Mouse (Mus musculus) intestine, embryonic 15.5 days (tissue): ENCODE results near the gene Grhl3. TPM values are rescaled to one million over a fixed set of nuclear protein-coding genes. Genes with fewer than 3 reads are reported as not detected.

Experiments used
- ATAC-seq: fragments of 200-750 bp; cut with Nextera tagmentation; 2 replicates; pipeline ENCODE4 v1.8.0; 2017; ENCODE audit warnings: moderate TSS enrichment, moderate library complexity
- H3K27ac ChIP-seq: fragments of 300-500 bp; sonication (generic); 2 replicates; pipeline ENCODE4 v1.5.1; 2015; ENCODE audit warnings: mild to moderate bottlenecking, inconsistent platforms
- H3K27me3 ChIP-seq: fragments of 300-500 bp; sonication (generic); replicated peaks from 2 replicates; pipeline ENCODE4 v1.6.1; 2015; ENCODE audit warnings: inconsistent platforms
- H3K36me3 ChIP-seq: fragments of 300-500 bp; sonication (generic); 2 replicates; pipeline ENCODE4 v1.6.1; 2015; ENCODE audit warnings: inconsistent platforms
- H3K4me1 ChIP-seq: fragments of 300-500 bp; sonication (generic); replicated peaks from 2 replicates; pipeline ENCODE4 v1.6.1; 2015; ENCODE audit warnings: inconsistent platforms
- H3K4me2 ChIP-seq: fragments of 300-500 bp; sonication (generic); replicated peaks from 2 replicates; pipeline ENCODE4 v1.6.1; 2015; ENCODE audit warnings: mild to moderate bottlenecking, inconsistent platforms
- H3K4me3 ChIP-seq: fragments of 300-500 bp; sonication (generic); replicated peaks from 2 replicates; pipeline ENCODE4 v1.5.1; 2015; ENCODE audit warnings: inconsistent platforms
- H3K9ac ChIP-seq: fragments of 300-500 bp; sonication (generic); 2 replicates; pipeline ENCODE4 v1.6.1; 2015; ENCODE audit warnings: inconsistent platforms
- H3K9me3 ChIP-seq: fragments of 300-500 bp; sonication (generic); 2 replicates; pipeline ENCODE4 v1.6.1; 2016; ENCODE audit warnings: inconsistent platforms
- WGBS: fragments of 180-500 bp; shearing (Covaris S2); methylation state at CpG from one replicate; pipeline ENCODE4 v1.1.7; 2015; 5-methylcytosine and 5-hydroxymethylcytosine counted together
- polyA plus RNA-seq: library from polyadenylated mRNA; unstranded; fragments of >200 nt; fragmentation: Nextera tagmentation; extraction: Ambion mirVana; gene quantifications from 2 replicates; pipeline ENCODE4 v1.2.1, GENCODE M21; 2015

Grhl3 gene
- polyA plus RNA-seq, 1 experiment from 2014 or later: 4.4 TPM

DNA sequence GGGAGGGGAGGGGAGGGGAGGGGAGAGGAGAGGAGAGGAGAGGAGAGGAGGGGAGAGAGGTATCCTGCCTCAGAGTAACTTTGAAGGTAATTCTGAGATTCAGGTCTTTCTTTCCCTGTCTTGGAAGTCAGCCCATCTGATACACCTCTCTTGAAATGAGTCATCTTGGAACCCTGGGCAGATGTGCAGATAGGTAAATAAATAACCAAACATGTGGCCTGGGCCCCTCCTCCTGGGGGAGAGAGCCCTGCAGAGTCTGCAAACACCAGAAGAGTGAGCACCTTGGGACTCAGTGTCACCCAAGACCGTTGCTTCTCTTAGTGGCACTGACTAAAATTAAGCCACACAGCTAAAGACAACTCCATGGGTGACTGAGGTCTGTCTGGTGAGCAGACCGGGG is 25.6 kb upstream of the Grhl3 start:
- no peak overlapping the region for H3K9ac ChIP-seq
- no peak overlapping the region for H3K4me2 ChIP-seq
- 47% methylated on average over 2 of the region's 2 CpGs for WGBS
- peaks cover 6% of the 10 kb centered on the region; the same call in 1 of the 2 replicates for H3K4me1 ChIP-seq
- no peak overlapping the region for H3K4me3 ChIP-seq
- H3K27ac ChIP-seq: no peak overlapping the region
- H3K27me3 ChIP-seq: no peaks in the 10 kb centered on the region
- no peaks in the 10 kb centered on the region for H3K9me3 ChIP-seq
- H3K36me3 ChIP-seq: no peaks in the 10 kb centered on the region
- ATAC-seq: peak; percentile 67

DNA sequence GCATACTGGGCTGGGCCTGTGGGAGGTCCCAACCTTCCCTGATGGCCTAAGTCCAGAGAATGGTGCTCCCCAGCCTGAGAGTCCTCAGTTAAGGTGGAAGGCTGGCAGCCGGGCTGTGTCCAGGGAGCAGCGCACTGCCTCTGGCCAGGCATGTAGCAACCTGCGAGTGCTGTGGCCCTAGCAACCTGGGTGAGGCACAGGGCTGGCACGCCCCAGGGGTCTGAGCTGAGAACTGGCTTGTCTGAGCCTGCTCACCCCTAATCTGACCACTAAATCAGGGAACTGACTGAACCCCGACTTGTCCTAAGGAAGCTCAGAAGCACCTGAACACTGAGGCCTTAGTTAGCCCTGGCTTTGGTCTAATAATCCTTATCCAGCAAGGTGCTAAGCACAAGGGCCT is 24.1 kb upstream of the Grhl3 start:
- H3K4me1 ChIP-seq: peaks cover 6% of the 10 kb centered on the region; the same call in 1 of the 2 replicates
- no peak overlapping the region for H3K4me2 ChIP-seq
- ATAC-seq: no peak
- H3K36me3 ChIP-seq: no peaks in the 10 kb centered on the region
- H3K4me3 ChIP-seq: no peak overlapping the region
- H3K27ac ChIP-seq: no peak overlapping the region
- WGBS: 96% methylated on average over 5 of the region's 5 CpGs
- H3K9me3 ChIP-seq: no peaks in the 10 kb centered on the region
- H3K27me3 ChIP-seq: no peaks in the 10 kb centered on the region
- H3K9ac ChIP-seq: no peak overlapping the region

DNA sequence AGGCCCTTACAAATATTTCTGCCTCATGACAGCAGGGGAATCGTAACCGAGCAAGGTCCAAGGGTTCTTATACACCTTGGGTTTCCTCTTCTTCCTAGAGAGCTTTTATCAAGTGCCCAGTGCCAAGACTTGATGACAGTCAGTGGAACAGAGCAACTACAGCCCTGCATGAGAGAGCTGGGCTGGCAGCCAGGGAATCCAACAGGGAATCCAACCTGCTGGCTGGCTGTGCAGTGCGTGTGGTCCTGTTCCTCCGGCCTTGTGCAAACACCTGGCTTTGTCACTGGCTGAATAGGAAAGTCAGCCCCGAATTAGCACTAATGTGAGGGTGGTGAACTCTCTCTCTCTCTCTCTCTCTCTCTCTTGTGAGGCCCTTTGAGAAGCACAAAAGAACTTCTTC is 22.5 kb upstream of the Grhl3 start:
- 37% methylated on average over 5 of the region's 5 CpGs for WGBS
- peaks cover 10% of the 10 kb centered on the region for H3K4me1 ChIP-seq
- no peaks in the 10 kb centered on the region for H3K27me3 ChIP-seq
- H3K4me2 ChIP-seq: no peak overlapping the region
- peak; percentile 14 for ATAC-seq
- H3K4me3 ChIP-seq: no peak overlapping the region
- no peak overlapping the region; the same call in 1 of the 2 replicates for H3K27ac ChIP-seq
- no peaks in the 10 kb centered on the region for H3K9me3 ChIP-seq
- no peak overlapping the region for H3K9ac ChIP-seq
- no peaks in the 10 kb centered on the region for H3K36me3 ChIP-seq

DNA sequence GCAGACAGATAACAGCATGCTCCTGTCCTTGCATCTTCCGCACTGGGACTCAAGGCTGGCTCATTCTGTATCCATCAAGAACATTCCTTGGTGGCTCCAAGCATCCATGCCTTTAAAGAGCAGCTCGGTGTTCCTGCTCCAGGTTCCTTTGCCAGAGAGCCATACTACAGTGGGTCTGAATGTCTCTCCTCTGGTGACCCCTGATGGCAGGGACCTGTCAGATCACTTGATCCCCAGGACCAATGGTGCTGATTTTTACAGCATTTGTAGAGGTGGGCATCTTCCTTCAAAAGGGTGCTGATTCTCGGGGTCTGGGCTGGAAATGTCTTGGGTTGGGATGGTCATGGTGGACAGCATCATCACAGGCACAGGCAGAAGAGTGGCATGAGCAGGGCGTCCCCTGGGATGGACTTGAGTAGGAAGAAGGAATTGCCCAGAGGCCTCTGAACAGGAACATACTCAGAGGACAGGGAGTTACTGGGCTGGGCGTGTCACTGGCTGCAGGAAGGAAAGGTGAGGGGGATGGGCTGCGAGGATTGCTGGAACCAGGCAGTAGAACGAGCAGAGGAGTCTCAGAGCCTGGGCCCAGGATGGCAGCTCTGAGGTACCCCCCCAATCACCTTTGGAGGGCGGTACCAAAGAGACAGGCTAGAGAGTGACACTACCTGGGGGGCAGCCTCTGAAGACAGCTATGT is 18.3 kb upstream of the Grhl3 start:
- Histone ChIP-seq H3K4me2 (no peak overlapping the region), H3K4me3 (no peak overlapping the region), H3K27me3 (no peaks in the 10 kb centered on the region), H3K9me3 (no peaks in the 10 kb centered on the region), H3K36me3 (no peaks in the 10 kb centered on the region), H3K9ac (no peak overlapping the region), H3K27ac (no peak overlapping the region), H3K4me1 (peaks cover 13% of the 10 kb centered on the region)
- 53% methylated on average over 8 of the region's 8 CpGs for WGBS
- ATAC-seq: peak; percentile 29; the same call in 1 of the 2 replicates

DNA sequence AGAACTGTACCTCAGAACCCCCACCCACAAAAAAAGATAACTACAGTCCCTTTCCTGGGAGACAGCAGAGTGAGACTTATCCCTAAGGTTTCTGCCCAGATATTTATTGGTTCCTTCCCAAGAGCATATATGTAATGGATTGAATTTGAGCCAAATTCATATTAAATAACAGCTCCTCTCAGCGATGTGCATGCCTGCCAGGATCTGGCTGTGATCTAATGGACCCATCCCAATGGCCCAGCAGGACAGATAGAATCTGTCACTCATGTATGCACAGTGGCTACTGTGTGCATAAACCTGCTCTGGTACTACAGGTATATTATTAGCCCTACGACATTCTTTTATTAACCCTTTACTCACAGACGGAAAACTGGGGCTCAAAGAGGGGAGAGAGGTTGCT is 17.7 kb upstream of the Grhl3 start:
- Histone ChIP-seq H3K27ac (no peak overlapping the region), H3K36me3 (no peaks in the 10 kb centered on the region), H3K4me3 (no peak overlapping the region), H3K9me3 (no peaks in the 10 kb centered on the region), H3K27me3 (no peaks in the 10 kb centered on the region), H3K4me2 (no peak overlapping the region), H3K4me1 (peaks cover 12% of the 10 kb centered on the region), H3K9ac (no peak overlapping the region)
- ATAC-seq: no peak
- WGBS: 47% methylated on average over 3 of the region's 3 CpGs

DNA sequence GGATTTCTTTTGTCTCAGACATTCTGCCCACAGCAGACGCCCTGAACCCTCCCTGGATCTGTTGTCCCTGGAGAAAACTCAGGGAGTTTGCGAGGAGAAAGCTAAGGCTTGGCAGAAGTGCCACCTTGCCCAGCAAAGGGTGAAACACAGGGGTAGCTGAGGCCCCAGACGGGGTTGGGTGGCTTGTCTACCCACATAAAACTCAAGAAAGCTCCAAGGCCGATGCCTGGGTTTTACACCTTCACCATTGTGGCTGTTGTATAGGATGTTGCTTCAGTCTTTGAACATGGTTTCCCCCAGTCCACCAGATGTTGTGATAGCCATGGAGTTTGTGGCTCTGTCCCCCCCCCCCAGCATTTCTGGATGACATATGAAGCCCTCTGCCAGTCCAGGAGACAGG is 11.4 kb upstream of the Grhl3 start:
- no peak overlapping the region for H3K9ac ChIP-seq
- peaks cover 8% of the 10 kb centered on the region; the same call in 1 of the 2 replicates for H3K4me1 ChIP-seq
- no peaks in the 10 kb centered on the region for H3K27me3 ChIP-seq
- no peak overlapping the region for H3K4me2 ChIP-seq
- no peak for ATAC-seq
- H3K4me3 ChIP-seq: no peak overlapping the region
- H3K9me3 ChIP-seq: no peaks in the 10 kb centered on the region
- WGBS: 77% methylated on average over 4 of the region's 4 CpGs
- H3K27ac ChIP-seq: no peak overlapping the region
- H3K36me3 ChIP-seq: no peaks in the 10 kb centered on the region

DNA sequence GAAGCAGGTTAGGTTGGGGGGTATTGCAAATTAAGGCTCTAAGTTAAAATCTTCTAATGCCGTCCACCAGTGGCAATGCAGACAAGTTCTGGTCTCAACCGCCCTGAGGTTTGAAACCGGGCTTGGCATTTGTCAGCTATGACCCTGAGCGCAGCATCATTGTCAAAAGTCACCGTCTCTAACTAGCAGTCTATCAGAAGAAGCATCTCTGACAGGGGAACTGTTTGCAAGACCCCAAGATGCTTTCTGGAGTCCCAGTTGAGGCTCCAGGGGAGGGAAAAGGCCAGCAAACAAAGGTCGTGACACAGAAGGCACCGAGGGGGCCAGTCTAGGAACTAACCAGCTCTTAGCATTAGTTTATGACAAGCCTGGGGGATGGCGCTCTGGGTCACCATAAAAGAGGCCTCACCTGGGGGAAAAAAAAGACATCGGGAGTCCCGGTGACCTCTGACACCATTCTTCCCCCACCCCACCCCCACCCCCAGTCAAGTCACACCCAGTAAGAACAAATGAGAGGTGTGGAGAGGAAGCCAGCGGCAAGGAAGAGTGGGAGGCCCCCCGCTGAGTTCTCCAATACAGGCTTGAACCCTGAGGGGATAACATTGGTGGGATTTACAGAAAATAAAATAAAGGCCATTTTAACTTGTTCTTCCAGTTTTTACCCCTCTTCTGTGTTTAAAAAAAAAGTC is 7.9 kb upstream of the Grhl3 start:
- Histone ChIP-seq H3K36me3 (no peaks in the 10 kb centered on the region), H3K9ac (no peak overlapping the region), H3K4me1 (peaks cover 8% of the 10 kb centered on the region; the same call in 1 of the 2 replicates), H3K27me3 (no peaks in the 10 kb centered on the region), H3K4me2 (no peak overlapping the region), H3K4me3 (no peak overlapping the region), H3K9me3 (no peaks in the 10 kb centered on the region), H3K27ac (no peak overlapping the region)
- whole genome bisulfite sequencing: 32% methylated on average over 12 of the region's 12 CpGs
- ATAC-seq: peak; percentile 32

DNA sequence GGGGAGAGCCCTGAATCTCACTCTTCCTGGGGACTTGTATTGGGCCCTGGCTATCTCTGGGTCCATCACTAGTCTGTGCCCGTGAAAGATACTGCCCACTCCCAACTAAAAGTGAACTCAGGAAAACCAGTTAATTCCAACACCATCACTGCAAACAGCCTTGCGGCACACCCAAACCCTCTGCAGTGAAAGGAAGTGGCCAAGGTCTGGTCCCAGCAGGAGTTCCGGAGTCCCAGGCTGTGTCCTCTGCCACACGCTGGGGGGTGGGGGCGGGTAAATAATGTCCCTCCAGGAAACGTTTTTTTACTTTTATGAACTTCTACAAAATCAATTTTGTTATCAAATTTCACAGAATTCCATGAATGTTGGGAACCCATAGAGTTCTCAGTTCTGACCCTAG is 6.3 kb upstream of the Grhl3 start:
- Histone ChIP-seq H3K9ac (no peak overlapping the region), H3K4me1 (peaks cover 8% of the 10 kb centered on the region; the same call in 1 of the 2 replicates), H3K4me2 (no peak overlapping the region), H3K27ac (no peak overlapping the region), H3K4me3 (no peak overlapping the region), H3K36me3 (no peaks in the 10 kb centered on the region), H3K9me3 (no peaks in the 10 kb centered on the region), H3K27me3 (no peaks in the 10 kb centered on the region)
- 58% methylated on average over 6 of the region's 6 CpGs for WGBS
- ATAC-seq: no peak

DNA sequence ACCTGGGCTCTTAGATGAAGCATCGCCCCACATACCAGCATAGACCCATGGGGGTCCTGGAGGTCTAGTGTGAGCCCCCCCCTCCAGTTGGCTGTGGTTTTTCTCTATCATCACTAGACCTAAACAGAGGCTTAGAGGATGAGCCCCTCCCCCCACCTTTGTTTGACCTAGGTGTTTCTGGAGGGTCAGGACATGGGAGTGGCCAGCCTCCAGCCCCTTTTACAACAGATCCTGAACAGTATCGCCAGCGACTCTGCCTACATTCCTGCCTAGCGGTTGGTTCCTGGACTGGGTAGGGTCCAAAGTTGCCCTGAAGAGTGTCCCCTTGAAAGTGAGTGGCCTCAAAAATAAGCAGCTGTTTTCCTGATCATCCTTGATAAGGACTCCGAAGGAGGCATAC is 5.1 kb upstream of the Grhl3 start:
- no peak overlapping the region for H3K9ac ChIP-seq

DNA sequence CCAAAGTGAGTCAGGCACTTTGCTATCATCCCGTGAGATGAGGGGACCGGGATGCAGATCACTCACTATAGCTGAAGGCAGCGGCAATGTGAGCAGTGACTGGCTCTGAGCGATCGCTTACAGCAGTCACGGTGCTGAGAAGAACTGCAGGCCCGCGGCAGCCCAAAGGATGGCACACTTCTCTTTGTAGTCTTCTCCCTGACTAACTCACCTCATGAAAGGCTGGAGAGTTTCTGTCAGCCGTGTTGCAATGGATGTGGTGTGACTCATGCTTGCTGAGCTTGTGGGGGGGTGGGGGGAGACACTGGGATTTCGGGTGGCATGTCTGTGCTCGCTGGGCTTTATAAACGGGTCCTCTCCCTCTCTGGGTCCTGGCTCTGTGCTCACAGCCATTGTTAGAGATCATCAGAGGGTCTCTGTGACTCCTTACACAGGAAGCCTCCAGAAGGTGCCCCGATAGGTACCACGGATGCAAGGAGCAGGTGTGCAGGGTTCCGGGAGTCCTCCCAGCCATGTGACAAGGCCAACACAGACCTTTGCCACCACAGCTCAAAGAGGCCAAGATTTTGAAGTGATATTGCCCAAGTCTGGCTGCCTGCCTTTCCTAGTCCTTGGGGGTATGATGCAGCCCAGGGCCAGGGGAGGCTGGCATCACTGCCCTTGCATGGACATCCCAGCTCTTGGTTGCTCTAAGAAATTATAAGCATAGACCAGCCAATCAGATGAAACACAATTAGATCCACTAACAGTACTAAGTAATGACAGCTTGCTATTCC is 2.1 kb upstream of the Grhl3 start:
- Histone ChIP-seq H3K27me3 (peaks cover 7% of the 10 kb centered on the region), H3K4me1 (peaks cover 15% of the 10 kb centered on the region), H3K4me3 (no peak overlapping the region), H3K36me3 (no peaks in the 10 kb centered on the region), H3K9ac (no peak overlapping the region), H3K9me3 (no peaks in the 10 kb centered on the region), H3K27ac (no peak overlapping the region), H3K4me2 (no peak overlapping the region)
- 65% methylated on average over 15 of the region's 15 CpGs for WGBS
- no peak for ATAC-seq

More for the DNA sequence above, 5.1 kb upstream of the Grhl3 start:
- ATAC-seq: no peak
- H3K4me2 ChIP-seq: no peak overlapping the region
- H3K9me3 ChIP-seq: no peaks in the 10 kb centered on the region
- H3K27ac ChIP-seq: no peak overlapping the region
- no peak overlapping the region for H3K4me3 ChIP-seq
- H3K4me1 ChIP-seq: peaks cover 14% of the 10 kb centered on the region; the same call in 1 of the 2 replicates
- no peaks in the 10 kb centered on the region for H3K36me3 ChIP-seq
- WGBS: 72% methylated on average over 5 of the region's 5 CpGs
- peaks cover 6% of the 10 kb centered on the region; the same call in 1 of the 2 replicates for H3K27me3 ChIP-seq

DNA sequence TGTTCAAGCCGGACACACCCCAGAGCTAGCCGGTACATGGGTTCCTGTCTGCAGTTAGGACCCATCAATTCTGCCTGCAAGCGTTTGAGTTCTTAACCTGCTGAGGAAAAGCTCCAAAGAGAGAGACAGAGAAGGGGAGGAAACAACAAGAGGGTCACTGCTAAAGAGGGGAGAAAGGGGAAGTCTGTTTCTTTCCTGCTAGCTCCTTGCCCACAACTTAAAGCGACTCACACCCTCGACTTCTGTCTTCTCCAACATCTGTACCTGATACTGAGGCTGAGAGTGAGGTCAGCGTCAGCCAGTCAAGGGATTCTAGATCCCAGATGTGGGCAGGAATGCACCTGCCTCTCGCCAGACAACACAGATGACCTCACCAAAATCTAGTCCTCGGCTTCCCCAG is 1.2 kb downstream of the Grhl3 start:
- Histone ChIP-seq H3K27me3 (peaks cover 11% of the 10 kb centered on the region), H3K4me1 (peaks cover 39% of the 10 kb centered on the region), H3K27ac (no peak overlapping the region), H3K4me2 (no peak overlapping the region), H3K4me3 (no peak overlapping the region), H3K9me3 (no peaks in the 10 kb centered on the region), H3K36me3 (no peaks in the 10 kb centered on the region), H3K9ac (no peak overlapping the region)
- WGBS: 34% methylated on average over 8 of the region's 8 CpGs
- ATAC-seq: no peak

DNA sequence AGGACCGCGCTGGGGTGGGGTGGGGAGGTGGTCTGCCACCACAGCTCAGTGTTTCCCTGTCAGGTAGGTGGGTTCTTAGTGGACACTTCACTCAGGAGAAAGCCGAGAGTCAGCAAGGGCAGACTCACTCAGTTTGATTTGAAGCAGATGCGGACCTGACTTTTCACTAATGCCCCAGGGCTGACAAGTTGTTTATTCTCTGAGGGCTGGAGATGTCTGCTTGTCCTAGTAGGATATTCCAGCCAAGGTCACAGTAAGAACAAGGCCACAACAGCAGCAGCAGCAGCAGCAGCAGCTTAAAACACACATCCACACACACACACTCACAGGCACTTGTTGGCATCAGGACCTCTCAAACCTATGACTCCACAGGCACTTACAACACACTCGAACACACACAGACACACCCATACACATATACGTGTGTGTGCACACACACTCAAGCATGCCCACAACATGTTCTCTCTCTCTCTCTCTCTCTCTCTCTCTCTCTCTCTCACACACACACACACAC is 2.3 kb downstream of the Grhl3 start:
- Histone ChIP-seq H3K9me3 (no peaks in the 10 kb centered on the region), H3K4me2 (peak overlapping the region; percentile 63), H3K27ac (no peak overlapping the region), H3K27me3 (peaks cover 11% of the 10 kb centered on the region), H3K4me3 (no peak overlapping the region), H3K36me3 (no peaks in the 10 kb centered on the region), H3K4me1 (peaks cover 44% of the 10 kb centered on the region), H3K9ac (no peak overlapping the region)
- WGBS: 45% methylated on average over 6 of the region's 6 CpGs
- no peak for ATAC-seq
